Mouse (Mus musculus) embryonic stem cell, embryonic (primary cell): ENCODE measurements at regions not wholly inside any gene's neighbourhood (a gene's known extent, or its start where the extent isn't known, plus 50 kb on each side); places are given as distances from the start of the nearest gene placed in this dataset.

Source experiments
- CTCF ChIA-PET, 4 experiments: fragments of 300-600 bp in 2 of 4; fragments of 350-600 bp in 2 of 4; sonication (Branson Sonifier 250); formaldehyde crosslinking; loops; one replicate each; lab custom pipeline; 2022; ENCODE audit warnings: inconsistent platforms in 2 of 4; lab: Charles Lee
- POLR2A ChIA-PET, 4 experiments: fragments of 300-600 bp in 2 of 4; fragments of 350-600 bp in 2 of 4; sonication (Branson Sonifier 250); formaldehyde crosslinking; loops; one replicate each; lab custom pipeline; 2022; ENCODE audit warnings: antibody characterized with exemption in 4 of 4, inconsistent platforms in 1 of 4; lab: Charles Lee

DNA sequence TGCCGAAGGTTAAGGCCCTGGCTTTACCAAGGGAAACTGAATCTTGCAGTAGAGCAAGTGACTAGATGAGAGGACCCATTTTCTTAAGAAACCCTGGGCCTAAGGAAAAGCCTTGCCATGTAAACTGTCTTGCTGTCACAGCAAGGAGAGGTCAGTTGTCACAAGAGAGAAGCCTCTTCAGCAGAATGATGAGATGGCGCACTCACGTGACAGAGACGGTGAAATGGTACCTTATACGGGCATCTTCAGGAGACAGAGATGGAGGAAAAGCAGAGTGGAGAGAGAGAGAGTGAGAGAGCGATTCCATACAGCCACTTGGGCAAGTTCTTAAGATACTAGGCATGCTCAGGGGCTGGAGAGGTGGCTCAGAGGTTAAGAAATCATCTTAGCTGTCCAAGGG is 108.1 kb upstream of the Dcbld2 start:
- POLR2A ChIA-PET = no interaction called here
- CTCF ChIA-PET = interaction anchor here in 1 of 4 experiments (1.4 kb wide), 1 partner anchor 81 kb away, joined by 3 read pairs; no protein-coding TSS in a partner anchor

DNA sequence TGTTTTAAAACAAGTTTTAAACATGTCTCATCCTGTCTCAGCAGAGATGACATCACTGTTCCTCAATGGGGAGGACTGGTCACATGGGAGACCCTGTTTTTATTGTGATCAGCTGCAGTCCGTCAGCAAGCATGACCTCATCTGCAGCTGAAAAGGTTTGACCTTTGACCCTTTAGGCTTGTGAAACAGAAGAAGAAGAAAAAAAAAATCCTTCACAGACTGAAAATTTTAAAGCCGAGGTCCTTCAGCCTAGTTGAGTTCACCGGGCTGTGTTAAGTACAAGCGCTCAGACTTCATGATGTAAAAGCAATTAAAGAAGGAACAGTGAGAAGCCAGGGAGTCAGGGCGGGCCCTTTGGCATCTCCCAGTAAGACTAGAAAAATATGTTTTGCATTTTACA is 104.7 kb upstream of the Dcbld2 start:
- CTCF ChIA-PET = no interaction called here
- POLR2A ChIA-PET = interaction anchor here in 2 of 4 experiments (0.6 to 1.0 kb wide), 2 partner anchors 90 to 104 kb away, joined by 4 read pairs; partner anchors contain the start of gene Dcbld2 (in 1 of the 2)

DNA sequence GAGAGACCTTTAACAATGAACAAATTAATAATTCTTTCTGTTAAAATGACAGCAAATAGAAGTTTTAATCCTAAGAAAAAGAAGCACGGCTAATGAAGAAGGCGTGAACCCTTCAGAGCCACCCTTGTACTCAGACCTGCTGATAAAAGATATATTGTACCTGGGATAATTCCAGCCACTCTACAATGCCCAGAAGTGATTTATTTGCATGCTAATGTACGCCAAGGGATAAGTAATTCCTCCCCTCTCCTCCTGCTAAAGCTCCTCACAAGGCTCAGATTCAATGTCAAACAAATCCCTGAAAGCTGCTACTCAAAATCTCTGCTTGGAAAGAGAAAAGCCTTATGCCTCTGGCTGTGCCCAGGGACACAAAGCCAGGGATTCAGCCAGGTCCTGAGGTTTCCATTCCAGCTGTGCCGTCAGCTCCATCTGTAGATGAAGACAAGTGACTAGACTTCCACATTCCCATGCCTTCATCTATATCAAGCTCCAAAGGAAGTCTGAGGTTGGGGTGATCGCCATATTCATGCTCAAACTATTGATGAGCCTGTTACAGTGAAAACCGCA is 91.3 kb upstream of the Dcbld2 start:
- CTCF ChIA-PET = no interaction called here
- POLR2A ChIA-PET = interaction anchor here in 1 of 4 experiments (0.9 kb wide), 1 partner anchor 113 kb away, joined by 3 read pairs; no protein-coding TSS in a partner anchor

DNA sequence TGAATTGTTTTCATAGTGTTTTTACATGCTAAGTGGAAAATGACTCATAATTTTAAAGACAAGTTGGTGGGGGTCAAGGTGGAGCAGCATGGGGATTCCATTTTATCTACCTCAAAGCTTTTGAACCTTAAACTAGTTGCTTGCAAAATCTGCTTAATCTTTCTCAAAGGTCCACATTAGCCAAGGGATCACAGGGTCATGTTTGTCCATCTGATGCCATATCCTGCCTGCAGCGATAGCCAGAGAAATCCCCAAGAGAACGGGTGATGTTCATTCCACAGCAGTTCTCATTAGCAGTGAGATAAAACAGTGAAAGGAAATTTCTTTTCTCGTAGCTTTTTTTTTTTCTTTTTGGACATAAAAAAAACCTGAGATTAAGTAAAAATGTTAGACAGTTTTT is 77.2 kb upstream of the Dcbld2 start:
- ChIA-PET CTCF (interaction anchor here in 1 of 4 experiments (0.6 kb wide), 1 partner anchor 55 kb away, joined by 4 read pairs; no protein-coding TSS in a partner anchor), POLR2A (no interaction called here)

DNA sequence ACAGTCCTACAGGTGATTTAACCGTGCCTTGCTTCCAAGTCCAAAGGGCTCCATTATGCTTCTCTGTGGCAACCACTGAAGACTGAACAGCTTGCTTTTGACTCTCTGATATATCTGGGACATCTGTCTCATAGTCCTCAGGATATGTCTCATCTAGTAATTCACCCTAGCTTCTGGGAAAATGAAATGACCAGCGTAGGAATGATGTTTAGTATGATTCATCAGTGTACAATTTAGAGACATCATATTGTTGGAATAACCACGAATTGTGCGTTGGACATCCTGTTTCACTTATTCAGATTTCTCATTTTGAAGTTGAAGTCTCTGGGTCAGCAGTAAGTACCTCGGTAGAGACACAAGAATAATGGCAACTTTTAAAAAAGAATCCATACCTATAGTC is 64.3 kb upstream of the Dcbld2 start:
- POLR2A ChIA-PET = no interaction called here
- CTCF ChIA-PET = no interaction called here

DNA sequence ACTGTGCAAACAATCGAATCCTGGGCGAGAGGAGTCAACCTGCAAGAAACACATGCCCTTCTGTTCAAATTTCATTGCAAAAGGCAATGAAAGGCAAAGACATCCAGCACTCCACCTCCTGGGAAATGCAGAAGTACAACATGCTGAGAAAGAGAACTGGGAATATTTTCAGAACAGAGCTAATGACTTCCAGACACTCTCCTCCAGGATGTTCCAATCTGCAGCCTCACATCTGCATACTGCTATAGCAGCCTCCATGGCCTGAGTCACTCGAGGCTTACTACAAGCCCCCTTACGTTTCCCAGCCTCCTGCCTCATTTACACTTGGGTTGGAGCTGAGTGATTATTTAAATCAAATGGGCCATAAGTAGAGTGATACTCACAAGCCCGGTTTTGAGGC is 58.9 kb upstream of the Dcbld2 start:
- CTCF ChIA-PET = no interaction called here
- POLR2A ChIA-PET = interaction anchor here in 1 of 4 experiments (0.6 kb wide), 1 partner anchor 726 kb away, joined by 5 read pairs; no protein-coding TSS in a partner anchor

DNA sequence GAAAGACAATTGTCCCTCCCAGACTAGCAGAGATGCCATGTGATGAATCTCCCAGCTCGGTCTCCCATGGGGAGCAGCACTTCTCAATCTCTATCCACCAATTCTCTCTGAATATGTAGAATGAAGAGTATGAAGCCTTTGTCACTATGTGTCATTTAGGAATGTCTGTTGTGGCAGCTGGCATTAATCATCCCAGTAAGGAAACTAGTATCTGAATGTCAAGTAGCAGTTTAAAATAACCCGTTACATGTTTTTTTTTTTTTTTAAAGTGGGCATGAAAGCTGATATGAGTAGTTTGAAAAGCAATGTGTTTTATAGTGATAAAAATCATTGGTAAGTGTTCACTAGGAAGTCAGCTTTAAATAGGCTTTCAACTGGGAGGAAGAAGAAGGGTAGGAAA is 58.4 kb upstream of the Dcbld2 start:
- CTCF ChIA-PET = no interaction called here
- POLR2A ChIA-PET = interaction anchor here in 1 of 4 experiments (0.6 kb wide), 1 partner anchor 727 kb away, joined by 5 read pairs; no protein-coding TSS in a partner anchor

DNA sequence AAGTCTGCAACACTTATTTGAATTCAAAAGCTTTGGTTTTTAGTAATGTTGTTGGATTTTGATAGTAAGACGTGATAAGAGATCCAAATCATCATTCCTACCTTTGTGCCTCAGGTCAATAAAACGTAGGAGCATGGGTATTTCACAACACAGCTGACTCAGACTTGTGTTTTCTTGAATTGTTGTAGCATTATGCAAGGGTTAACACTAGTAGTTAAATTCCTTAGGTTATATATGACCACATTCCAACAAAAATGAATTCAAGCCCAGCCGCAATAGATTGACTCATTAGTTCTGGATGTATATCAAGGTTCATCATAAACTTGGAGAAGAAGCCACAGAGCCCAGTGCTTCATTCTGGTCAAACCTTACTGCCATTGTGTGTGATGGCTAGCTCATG is 56.1 kb upstream of the Dcbld2 start:
- ChIA-PET CTCF (no interaction called here), POLR2A (no interaction called here)

DNA sequence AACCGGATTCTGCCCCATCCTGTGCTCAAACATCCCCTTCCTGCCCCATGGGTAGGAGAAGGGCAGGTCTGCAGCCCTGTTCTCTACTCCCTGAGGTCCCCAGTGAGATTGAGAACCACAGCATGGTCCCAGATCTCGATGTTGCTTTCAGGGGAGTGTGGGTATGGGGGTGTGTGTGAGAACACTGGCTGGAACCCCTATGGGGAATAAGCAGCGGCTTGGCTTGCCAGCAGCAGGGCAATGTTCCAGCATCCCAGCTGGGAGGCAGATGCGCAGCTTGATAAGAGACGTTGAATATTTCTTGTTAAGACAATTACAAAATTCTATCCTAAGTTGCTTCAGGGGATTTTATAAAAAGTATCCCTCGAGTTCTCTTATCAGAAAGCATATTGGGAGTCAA is 53.7 kb upstream of the Dcbld2 start:
- ChIA-PET CTCF (interaction anchor here in 1 of 4 experiments (0.6 kb wide), 1 partner anchor 141 kb away, joined by 5 read pairs; no protein-coding TSS in a partner anchor), POLR2A (interaction anchor here in 2 of 4 experiments (0.6 to 1.2 kb wide), 2 partner anchors 53 to 365 kb away, joined by 3 to 4 read pairs; partner anchors contain the start of gene Dcbld2 (in 1 of the 2))
